Mouse (Mus musculus) right cerebral cortex, postnatal 4 days (tissue): ENCODE results near the gene Hist2h4.
"Not testable (repeated sequence)": the region's sequence is repeated elsewhere in the genome, so short reads cannot be mapped to it uniquely, and the experiment has no call there.

Experiments
- DNase-seq: peaks from one replicate; pipeline ENCODE4 v3.0.0-alpha.2; 2022

Hist2h4 gene

DNA sequence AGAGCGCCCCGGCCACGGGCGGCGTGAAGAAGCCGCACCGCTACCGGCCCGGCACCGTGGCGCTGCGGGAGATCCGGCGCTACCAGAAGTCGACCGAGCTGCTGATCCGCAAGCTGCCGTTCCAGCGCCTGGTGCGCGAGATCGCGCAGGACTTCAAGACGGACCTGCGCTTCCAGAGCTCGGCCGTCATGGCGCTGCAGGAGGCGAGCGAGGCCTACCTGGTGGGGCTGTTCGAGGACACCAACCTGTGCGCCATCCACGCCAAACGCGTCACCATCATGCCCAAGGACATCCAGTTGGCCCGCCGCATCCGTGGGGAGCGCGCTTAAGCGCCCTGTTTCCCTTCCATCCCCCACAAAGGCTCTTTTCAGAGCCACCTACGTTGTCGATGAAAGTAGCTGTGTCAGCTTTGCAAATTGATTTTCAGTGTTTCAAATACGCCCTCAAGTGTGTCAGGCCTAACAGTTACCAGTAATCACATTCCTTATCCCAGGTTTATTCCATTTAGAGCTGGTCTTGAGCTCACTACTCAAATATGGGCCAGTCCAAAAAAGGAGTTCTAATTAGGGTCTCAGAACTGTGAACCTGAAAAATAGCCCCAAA lies 5.8 kb upstream of the Hist2h4 start:
- not testable (repeated sequence) for DNase-seq

DNA sequence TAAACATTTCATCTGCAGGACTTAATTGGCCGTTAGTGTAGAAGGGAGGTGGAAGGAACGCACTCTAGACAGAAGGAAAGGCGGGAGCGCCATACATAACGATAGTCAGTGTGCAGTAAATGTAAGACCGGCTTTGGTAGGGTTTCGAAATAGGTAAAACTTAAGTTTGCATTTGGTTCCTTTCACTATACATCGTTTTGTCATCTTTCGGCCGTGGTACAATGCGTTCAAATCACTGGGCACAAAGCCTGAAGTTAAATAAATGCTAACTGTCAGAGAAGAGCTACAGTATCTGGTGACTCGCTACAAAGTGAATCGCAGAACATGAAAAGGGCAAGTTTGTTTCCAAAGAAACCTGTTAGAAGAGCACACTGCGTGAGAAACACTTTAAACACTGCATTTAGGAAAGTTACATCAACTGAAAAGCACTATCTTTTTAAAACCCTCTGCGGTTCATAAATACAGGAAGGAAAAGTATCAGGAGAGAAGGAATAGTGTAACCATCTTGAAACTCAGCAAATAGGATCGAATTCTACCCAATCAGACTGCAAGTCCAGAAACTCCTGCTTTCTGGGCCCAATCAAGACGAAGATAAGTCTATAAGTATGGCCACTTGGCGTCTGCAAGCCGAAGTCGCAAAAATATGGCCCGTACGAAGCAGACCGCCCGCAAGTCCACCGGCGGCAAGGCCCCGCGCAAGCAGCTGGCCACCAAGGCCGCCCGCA lies 5.1 kb upstream of the Hist2h4 start, which contains the start of gene Hist2h3b:
Hist2h3b (plus strand) TSS at position 604 of the 725 bp plus-strand sequence.
- peak; percentile 64 for DNase-seq

DNA sequence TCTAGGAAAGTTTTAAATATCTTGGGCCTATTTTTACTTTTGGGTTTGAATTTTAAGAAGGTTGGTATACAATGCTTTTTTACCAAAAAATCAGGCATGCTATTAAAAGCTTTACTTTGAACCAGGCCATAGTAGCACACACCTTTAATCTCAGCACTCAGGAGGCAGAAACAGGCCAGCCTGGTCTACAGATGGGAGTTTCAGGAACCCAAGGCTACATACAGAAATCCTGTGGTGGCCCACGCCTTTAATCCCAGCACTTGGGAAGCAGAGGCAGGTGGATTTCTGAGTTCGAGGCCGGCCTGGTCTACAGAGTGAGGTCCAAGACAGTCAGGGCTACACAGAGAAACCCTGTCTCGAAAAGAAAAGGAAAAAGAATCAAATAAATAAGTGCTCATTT lies 4.4 kb upstream of the Hist2h4 start:
- DNase-seq: no peak

DNA sequence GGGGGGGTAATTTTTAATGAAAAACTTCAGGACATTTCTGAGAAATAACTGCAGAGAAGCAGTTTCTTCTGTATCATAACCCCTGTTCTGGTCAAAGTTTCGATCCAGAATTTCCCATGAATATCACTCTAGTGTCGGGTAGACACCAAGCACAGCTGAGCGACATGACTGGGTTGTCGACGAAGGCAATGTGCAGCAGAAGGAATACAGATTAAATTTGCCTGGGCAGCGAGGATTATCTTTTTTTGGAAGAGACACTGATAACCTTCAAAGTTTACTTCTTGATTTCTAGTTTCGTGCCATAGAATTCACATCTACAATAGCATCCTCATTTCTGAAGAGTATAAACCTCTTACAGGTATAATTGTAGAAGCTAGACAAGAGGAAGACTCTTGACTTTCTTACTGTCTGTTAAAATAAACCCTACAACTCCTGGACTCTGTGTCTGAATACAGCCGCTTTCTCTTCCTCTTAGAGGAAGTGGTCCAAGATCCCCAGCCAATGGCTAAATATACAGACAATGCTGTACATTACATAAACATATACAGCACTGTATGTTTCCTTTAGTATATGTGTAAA lies 3.1 kb upstream of the Hist2h4 start:
- DNase-seq: no peak

DNA sequence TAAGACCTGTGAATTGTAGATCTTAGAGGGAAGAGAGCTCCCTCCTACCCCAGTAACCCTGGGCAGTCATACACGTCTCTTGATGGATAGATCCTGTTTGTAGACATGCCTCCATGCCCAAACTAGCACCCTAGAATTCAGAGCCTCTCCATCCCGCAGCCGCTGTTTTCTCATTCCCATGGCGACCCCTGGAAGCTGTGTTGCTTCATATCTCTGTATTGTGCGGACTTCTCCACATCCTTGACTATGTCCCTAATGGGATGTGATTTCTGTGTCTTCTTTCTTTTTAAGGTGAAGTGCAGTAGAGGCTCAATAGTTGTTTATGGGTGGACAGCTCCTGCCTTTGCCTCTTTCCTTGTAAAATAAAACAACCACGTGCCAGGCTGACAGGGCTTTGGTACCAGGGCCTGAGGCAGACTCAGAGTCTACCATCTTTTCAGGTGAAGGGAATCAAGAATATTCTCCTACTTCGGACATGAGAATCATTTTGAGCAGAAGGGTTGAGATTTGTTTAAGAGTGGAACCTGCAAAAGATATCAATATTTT lies 1.4 kb upstream of the Hist2h4 start:
- no peak for DNase-seq

DNA sequence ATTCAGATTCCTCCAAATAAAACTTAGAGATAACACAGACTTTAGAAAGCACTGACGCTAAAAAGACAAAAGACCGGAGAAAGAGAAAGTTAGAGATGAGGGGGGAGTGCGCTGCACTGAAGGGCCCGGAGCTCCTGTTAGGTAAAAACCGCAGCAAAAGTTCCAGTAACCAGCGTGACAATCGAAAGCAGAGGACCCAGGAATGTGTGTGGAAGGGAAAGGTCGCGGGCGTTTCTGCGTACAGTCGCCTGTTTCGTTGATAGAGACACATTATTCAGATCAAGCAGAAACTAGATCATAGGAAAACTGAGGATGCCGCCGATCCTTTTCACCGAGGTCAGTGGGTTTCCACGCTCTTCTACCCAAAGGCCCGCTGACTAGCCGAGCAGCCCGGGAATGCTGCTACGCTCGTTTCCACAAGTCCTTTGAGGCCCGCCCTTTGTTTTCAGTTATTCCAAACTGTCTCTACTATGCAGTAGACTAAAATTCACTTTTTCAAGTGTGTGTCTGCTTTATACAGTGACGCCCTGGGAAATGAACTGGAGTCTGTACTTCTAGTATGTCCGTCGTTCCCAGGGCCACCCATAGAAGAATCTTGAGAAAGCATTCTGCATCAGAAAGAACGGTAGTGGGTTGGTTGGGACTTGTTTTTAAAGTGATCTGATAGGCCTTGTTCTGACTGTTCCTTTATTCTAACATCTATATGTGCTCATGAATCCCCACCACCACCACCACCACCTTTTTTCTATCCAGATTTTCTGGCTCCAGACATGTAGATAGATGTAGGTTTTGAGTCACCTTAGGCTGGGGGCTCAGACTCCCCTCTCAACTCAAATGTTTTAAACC lies 670 bp upstream of the Hist2h4 start:
- peak; percentile 30 for DNase-seq

DNA sequence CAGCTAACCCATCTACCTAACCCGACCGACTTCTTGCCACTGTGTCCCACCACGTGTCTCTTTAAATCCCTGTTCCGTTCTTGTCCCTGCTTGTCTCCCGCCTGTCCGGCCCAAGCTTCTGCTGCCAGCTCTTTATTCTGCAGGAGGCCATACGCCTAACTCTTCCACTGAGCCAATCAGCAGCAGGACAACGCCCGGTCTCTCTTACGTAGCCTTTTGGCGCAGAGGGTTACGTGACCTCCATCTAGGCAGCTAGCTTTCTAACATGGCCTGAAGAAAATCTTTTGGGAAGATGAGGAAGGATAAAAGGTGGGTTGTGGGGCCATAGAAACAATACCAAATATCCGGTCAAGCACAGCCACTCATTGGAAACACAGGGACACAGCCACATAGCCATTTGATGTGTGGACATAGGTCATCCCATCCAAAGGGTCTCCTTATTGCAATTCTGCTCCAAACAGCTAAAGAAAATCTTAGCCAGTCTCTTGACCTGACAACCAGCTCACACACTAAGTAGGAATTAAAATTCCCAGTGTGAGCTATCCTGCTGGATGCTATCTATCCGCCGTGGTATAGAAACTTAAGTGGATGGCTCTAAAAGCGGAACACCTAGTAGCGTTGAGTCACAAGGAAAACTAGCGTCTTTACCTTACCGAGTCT lies 765 bp downstream of the Hist2h4 start:
- peak; percentile 58 for DNase-seq

DNA sequence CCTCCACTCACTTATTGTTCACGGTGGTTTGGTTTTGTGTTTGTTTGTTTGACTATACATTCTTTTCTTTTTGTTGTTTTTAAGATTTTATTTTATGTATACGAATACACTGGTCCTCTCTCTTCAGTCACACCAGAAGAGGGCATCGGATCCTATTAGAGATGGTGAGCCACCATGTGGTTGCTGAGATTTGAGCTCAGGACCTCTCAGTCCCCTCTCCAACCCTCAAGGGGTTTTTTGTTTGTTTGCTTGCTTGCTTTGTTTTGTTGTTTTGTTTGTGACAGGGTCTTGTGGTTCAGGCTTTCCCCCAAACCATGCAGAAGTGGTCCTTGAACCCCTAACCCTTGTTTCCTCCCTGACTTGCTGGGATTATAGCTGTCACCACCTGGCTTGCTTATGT lies 1.5 kb downstream of the Hist2h4 start:
- no peak for DNase-seq

DNA sequence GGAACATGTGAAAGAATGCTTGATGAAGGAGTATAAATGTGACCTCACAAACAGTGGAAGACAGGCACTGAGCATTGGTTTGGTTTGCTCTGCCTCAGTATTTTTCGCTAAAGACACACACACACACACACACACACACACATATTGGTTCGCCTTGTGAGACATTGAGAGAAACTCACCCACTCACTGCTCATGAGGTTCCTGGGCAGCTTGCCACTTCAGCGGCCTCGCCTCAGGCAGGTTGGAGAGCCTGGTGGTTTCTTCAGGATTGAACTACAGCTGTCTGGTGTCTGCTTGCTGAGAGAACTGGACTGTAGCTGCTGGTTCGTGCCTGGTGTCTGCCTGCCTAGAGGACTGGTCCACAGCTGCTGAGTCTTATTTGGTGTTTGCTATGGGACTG lies 2.9 kb downstream of the Hist2h4 start:
- no peak for DNase-seq

DNA sequence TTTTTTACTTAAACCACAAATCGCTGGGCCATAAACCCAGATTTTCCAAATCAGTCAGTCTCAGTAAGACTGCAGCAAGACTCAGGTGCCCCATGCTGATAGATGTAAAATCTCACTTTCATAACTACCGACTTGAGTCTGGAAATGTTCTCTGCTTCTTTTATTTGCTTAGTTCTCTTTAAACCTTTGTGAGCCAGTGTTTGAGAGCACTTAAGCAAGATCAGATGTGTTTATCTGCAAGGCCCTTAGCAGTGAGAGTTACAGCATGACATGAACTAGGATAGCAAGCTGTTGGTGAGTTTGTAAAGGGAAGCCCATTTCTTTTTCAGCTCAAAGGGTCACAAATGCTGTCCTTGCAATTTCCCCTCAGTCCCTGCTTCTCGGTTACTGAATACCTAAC lies 5.9 kb downstream of the Hist2h4 start:
- DNase-seq: no peak

DNA sequence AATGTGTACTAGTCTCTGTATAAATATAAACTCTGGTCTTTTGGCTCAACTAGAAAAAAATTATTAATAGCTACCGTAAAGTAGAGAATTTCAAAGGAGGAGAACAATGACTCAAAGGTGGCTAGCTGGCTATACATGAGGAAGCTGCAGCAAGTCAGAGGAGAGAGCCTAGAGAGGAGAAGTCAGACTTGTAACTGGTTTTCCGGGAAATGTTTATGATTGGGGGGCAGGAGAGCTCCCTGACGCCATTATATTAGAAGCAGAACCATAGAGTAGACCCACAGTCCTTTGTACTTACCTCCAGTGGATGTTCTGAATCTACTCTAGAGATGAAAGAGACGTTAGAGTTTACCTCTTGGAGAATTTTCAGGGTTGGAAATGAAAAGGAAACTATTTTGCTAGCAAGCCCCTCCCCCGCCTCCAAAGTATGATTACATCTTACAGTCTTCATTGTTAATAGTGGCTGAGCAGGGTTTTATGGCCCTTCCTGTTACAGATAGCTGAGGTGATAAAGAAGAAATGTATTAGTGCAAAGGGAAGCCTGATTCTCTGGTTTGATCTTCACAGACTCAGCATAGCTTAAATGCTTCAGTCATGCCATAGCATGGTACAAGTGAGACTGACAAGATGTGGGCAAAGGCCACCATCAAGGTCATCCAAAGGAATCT lies 7.1 kb downstream of the Hist2h4 start:
- no peak for DNase-seq

DNA sequence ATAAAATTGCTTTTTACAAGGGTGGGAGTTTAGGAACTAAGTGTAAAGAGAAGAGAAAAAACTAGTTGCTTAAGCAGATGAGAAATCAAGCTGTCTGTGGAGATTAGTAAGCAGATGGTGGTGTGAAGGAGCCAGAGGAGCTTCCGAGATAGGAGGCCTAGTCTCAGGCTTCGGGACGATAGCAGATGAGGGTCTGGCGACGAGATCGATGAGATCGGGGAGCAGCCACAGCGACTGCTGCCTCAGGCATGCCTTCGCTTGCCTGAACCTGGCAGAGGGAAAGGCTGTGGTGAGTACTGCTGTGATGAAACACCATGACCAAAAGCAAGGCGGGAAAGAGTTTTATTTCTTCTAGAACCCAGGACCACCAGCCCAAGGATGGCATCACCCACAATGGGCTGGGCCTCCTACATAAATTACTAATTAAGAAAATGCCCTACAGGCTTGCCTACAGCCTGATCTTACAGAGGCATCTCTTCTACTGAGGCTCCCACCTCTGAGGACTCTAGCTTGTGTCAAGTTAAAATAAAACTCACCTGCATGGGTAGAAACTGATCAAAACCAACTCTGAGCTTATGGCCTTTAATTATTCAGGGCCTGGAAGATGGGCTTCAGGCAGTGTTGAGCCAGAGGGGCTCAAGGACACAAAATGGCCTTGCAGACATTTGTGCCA lies 8.3 kb downstream of the Hist2h4 start:
- no peak for DNase-seq

DNA sequence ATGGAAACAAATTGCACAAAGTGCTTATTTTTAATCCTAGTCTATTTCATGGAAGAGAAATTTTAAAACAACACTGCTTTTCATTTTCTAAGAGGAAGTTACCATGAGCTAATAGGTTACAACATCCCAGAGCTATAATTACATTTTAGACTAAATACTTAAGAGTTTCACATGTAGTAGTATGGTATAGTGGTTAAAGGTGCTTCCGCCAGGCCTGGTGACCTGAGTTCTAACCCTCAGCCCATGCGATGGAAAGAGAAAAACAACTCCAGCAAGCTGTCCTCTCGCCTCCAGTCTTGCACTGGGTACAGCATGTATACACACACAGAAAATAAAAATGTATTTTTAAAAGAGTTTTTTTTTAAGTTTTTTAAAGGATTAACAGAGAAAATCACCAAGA lies 11.3 kb downstream of the Hist2h4 start:
- DNase-seq: no peak

DNA sequence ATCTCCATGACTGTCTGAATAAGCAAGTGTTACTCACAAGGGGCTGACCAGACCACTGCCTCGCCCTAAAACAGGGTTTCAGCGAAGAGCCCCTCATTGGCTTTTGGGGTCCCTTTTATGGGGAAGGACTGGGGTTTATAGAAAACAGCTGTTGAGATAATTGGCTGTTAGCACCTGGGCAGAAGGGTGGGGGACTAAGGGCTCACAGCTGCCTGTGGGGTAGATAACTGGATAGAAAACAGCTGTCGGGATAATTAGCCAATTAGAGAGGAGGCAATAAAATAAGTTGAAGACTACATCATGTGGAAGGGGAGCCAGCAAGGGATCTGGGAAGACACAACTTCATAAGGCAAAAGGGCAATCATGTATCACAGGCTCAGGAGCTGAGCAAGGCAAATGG lies 12.2 kb downstream of the Hist2h4 start:
- DNase-seq: no peak

DNA sequence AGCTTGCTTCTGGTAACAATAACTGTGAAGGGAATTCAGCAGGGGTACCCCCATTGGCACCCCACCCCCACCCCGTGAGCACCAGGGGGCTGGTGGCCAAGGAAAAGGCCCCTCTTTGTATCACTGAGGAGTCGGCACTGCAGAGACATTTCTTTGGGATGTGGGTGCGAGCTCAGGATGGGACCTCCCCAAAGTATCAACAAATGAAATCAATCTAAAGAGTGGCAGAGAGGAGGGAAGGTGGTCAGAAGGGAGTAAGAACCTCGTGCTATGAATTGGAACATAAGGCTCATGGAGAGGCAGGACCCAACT lies 14.1 kb downstream of the Hist2h4 start:
- DNase-seq: no peak

DNA sequence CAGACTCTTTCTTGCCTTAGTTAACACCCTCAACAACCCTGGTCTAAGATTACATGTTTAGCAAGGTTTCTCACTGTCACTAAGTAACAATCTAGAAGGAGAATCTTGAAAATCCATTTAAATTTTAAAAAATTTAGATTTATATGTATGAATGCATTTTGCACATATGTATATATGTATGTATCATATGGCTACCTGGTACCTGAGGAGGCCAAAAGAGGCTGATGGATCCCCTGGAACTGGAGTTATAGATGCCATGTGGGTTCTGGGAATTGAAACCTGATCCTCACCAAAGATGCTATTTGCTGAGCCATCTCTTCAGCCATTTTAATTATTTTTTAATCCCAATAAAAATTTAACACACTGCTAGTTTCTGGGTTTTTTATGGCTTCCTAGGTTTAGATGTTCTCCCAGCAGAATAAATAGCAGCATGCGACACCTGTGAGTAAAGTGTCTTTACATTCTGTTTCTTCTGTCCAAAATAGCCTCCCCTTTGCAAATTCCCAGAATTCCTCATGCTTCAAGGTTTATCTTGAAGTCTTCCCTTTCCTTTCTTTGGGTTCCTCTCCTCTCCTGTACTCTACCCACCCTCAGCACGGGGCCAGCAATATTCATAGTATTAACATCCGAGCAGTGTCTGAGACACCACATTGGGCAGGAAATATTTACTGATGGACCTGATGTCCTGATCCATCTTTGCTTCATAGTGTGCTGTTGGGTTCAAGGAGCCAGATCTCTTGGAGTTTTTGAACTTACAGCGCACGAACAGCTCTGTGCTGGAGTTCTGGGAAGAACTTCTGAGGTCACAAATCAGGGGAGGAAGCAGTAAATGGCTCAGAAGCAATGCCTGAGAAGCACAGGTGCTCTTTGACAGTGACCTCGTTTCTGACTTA lies 14.7 kb downstream of the Hist2h4 start:
- DNase-seq: no peak

DNA sequence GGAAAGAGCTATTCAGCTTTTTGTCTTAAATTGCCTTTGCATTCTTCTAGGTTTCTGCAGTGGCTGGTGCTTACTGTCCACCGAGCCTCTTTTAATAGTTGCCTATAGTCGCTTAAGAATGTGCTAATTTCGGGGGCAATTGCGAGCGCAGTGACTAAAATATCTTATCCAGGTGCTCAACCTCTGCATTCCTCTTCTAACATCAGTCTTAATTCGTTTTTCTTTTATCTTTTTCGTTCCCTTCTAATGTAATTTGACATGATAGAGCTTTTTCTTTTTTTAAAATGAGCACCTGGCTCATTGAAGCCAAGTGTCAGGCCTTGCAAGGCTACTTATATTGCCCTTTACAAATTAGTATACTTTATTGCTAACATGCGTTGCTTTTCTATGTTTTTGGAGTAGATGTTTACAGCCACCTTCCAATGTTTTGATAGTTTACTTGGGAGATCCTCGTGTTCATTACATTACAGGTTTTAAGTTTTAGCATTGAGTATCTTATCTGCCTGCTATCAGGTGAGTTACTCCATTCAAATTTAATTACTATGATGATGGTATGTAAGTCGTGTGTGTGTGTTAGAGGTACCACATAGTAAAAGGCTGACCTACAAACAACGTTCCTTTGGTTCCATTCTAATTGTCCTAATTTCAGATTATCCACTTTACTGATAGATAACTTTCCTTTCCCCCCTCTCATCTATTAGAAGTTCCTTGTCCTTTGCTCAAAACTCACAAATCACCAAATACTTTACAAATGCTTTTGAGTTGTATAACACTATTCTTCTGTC lies 15.6 kb downstream of the Hist2h4 start:
- no peak for DNase-seq

DNA sequence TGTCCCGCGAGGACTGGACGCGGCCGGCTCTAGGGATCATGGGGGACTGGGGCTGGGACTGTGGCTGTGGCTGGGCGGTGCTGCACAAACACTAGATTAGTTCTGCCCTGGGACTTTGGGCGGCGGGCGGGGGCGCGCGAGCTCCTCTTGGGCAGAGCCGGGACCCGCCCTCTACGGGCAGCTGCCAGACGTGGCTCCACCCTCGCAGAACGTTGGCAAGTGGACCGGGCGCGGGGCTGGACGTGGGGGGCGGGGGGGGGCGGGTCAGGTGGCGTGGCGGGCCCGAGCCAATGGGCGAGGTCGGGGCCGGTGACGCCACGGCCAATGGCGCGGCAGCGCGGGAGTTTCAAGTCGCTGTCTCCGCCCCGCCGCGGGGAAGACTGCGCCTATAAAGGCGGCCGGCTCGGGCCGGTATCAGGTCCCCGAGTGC lies 16.7 kb downstream of the Hist2h4 start, which contains the start of gene Hist2h3c1:
Hist2h3c1 (plus strand) TSS at position 259 of the 430 bp plus-strand sequence.
- not testable (repeated sequence) for DNase-seq

DNA sequence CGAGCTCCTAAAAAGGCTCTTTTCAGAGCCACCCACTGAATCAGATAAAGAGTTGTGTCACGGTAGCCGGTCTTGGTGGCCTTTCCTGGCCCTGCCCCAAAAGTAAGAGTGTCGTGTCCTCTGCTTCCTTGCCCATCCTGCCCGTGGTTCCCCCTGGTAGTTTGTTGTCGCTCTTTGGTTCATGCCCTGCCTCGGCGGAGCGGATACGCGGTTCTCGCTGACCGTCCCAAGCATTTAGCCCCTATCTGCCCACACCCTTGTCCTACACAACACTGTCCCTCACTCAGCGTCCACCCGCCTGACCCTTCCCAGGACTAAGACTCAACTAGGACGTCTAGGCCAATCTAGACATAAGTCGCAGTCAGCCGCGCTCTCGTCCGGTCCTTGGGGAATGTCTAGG lies 17.1 kb downstream of the Hist2h4 start:
- not testable (repeated sequence) for DNase-seq
